Mouse (Mus musculus): ENCODE results near the gene Mcu.

GRCm38 (mm10) chr10:59547426-59547825, 69.1 kb downstream of the Mcu start:
- TF ChIP-seq POLR2A (IDR thresholded peaks at IDR 0.05; ENCODE audit: borderline replicate concordance, control insufficient read depth, low read depth, low read length) (no peak), CTCF (IDR thresholded peaks at IDR 0.05; ENCODE audit: control insufficient read depth, insufficient read depth, low read length) (no peak)
